Mouse (Mus musculus) bone marrow macrophage, adult 2 months (primary cell): ENCODE data around the gene 9330182L06Rik.

Experiments used
- CTCF ChIP-seq: IDR thresholded peaks from 2 replicates; pipeline ENCODE4 v1.5.1; 2012; ENCODE audit warnings: low read depth, mild to moderate bottlenecking, low read length, moderate library complexity
- POLR2A ChIP-seq: IDR thresholded peaks from 2 replicates; pipeline ENCODE4 v1.6.1; 2012; ENCODE audit warnings: mild to moderate bottlenecking, low read depth, low read length, borderline replicate concordance

GRCm38 (mm10) chr5:9477587-9477986 lies 211.7 kb downstream of the 9330182L06Rik start:
- no peak for TF ChIP-seq CTCF
- no peak for TF ChIP-seq POLR2A
